ENCODE assay signal across 19 mouse cellular contexts in the genomic region with DNA sequence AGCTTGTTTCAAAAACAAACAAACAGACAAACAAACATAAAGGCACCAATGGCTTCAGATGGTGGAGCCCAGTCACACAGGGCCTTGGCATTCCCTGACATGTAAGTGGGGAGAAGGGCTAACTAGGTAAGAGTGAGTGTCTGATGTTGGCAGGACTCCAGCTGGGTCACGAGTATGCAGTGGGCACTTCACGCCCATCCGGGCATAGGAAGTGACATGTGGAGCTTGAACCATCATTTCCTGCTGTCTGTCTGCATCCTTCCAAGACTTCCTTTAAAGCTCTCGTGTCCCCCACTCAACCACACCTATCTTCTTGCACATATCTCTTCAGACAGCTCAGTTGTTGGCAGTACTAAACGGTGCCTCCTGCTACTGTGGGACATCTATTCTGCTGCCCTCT. TPM values are rescaled to one million over a fixed set of nuclear protein-coding genes. Genes with fewer than 3 reads are reported as not detected.
A peak's percentile ranks its signal among the peaks of the same experiment; 100 is the strongest.
DNase-seq lines count a peak whose midpoint lies in the region; ATAC-seq and TF ChIP-seq lines count a peak whose summit lies in the region.
"Had no signal": no experiment of that assay in that cellular context is flagged by ENCODE, and none has a peak within 500 bp of the region (broad histone marks: within the 10 kb centered on the region; RNA-seq: fewer than 3 reads in every experiment).

No protein-coding gene starts in this region.

- ATAC-seq in kidney, embryonic 15.5 days (replicated peaks; ENCODE audit: low FRiP score): no peak
- ATAC-seq: CD4-positive, CD25-positive, alpha-beta regulatory T cell, adult 4 months had no signal

- no peak for TF ChIP-seq POLR2A in testis, adult 2 months (IDR thresholded peaks at IDR 0.05; ENCODE audit: control insufficient read depth, low read depth, low read length)

- H3K27me3 ChIP-seq in kidney, embryonic 15.5 days: peaks cover 16% of the 10 kb centered on the region; the same call in 1 of the 2 replicates
- no peaks in the 10 kb centered on the region for H3K27me3 ChIP-seq in testis, adult 2 months (ENCODE audit: control insufficient read depth, insufficient read depth, low read length)

- intact Hi-C loops in heart, postnatal 10 days (cut with DNase I): no loop called here

- 60% methylated on average over 5 of the region's 5 CpGs for WGBS in kidney, embryonic 15.5 days

- no peak overlapping the region for H3K27ac ChIP-seq in kidney, embryonic 15.5 days
- no peak overlapping the region for H3K27ac ChIP-seq in testis, adult 2 months (ENCODE audit: control insufficient read depth, insufficient read depth, low read depth, low read length)
- H3K27ac ChIP-seq: hindbrain, embryonic 14.5 days; neural tube, embryonic 12.5 days had no signal

- H3K36me3 ChIP-seq in kidney, embryonic 15.5 days: no peaks in the 10 kb centered on the region
- H3K36me3 ChIP-seq in testis, adult 2 months (ENCODE audit: control insufficient read depth, insufficient read depth, low read length): no peaks in the 10 kb centered on the region
- H3K36me3 ChIP-seq: midbrain, embryonic 15.5 days; neural tube, embryonic 12.5 days had no signal

- peak; percentile 55 for DNase-seq in kidney, adult 9 months
- DNase-seq in testis, postnatal 14 days (ENCODE audit: low spot score): no peak
- peak; percentile 70 to 72 for DNase-seq in kidney, postnatal 36 days
- no peak for DNase-seq in heart, postnatal 10 days
- no peak for DNase-seq in layer of hippocampus, postnatal 10 days (ENCODE audit: low spot score in 2 of 2)
- DNase-seq: adrenal gland, adult 8-10 months; gastrocnemius, postnatal 10 days; liver; lung, adult 2 months; right cerebral cortex, postnatal 25 days had no signal

- no peak overlapping the region for H3K9ac ChIP-seq in kidney, embryonic 15.5 days
- H3K9ac ChIP-seq: midbrain, embryonic 15.5 days; neural tube, embryonic 12.5 days had no signal

- no peak overlapping the region for H3K4me3 ChIP-seq in kidney, embryonic 15.5 days (replicated peaks)
- H3K4me3 ChIP-seq in testis, adult 2 months (ENCODE audit: control insufficient read depth, low read depth, low read length): peak overlapping the region; percentile 65
- H3K4me3 ChIP-seq: erythroblast, embryonic 14.5 days; midbrain, embryonic 15.5 days; neural tube, embryonic 12.5 days had no signal

- H3K4me2 ChIP-seq in kidney, embryonic 15.5 days: no peak overlapping the region
- H3K4me2 ChIP-seq: hindbrain, embryonic 14.5 days; midbrain, embryonic 15.5 days; neural tube, embryonic 12.5 days had no signal

- TF ChIP-seq CTCF in testis, adult 2 months (IDR thresholded peaks at IDR 0.05; ENCODE audit: control insufficient read depth, insufficient read depth, insufficient replicate concordance, low read depth, low read length): no peak

- H3K4me1 ChIP-seq in kidney, embryonic 15.5 days: peaks cover 34% of the 10 kb centered on the region
- peaks cover 7% of the 10 kb centered on the region for H3K4me1 ChIP-seq in testis, adult 2 months (ENCODE audit: control insufficient read depth, insufficient read depth, low read length)

- H3K9me3 ChIP-seq in kidney, embryonic 15.5 days (replicated peaks): no peaks in the 10 kb centered on the region
- H3K9me3 ChIP-seq: midbrain, embryonic 15.5 days; neural tube, embryonic 12.5 days had no signal

RNA-seq across cellular contexts. Expression of gene Cdk18, which starts 3.6 kb away (rescaled TPM):
- polyA plus RNA-seq in kidney, embryonic 15.5 days (2015; fragmentation: Nextera tagmentation; extraction: Ambion mirVana): 7.6 and 8.1 TPM in 2 replicates
- 24.9 and 27.1 TPM in 2 replicates for polyA plus RNA-seq in testis, adult 2 months (2012; rRNA removed)
- 10 to 100 TPM in 1 of 2 experiments, 1 to 10 TPM in 1; 7.6 to 10.4 TPM for total RNA-seq in heart, postnatal 10 days (2021)
- total RNA-seq in layer of hippocampus, postnatal 10 days (2021): 10 to 100 TPM; 19.3 to 23.4 TPM
- polyA plus RNA-seq: CD4-positive, CD25-positive, alpha-beta regulatory T cell, adult 4 months; erythroblast, embryonic 14.5 days had no signal

RNA-seq across cellular contexts. Expression of gene Lemd1, which starts 48.2 kb away (rescaled TPM):
- polyA plus RNA-seq in kidney, embryonic 15.5 days (2015; fragmentation: Nextera tagmentation; extraction: Ambion mirVana): 0.31 and 0.51 TPM in 2 replicates
- polyA plus RNA-seq in testis, adult 2 months (2012; rRNA removed): 162 and 173 TPM in 2 replicates
- not detected for total RNA-seq in heart, postnatal 10 days (2021)
- 1 to 10 TPM; 4.9 TPM for total RNA-seq in layer of hippocampus, postnatal 10 days (2021)
- total RNA-seq: gastrocnemius, postnatal 10 days; heart, adult 8-10 months had no signal
- polyA plus RNA-seq: CD4-positive, CD25-positive, alpha-beta regulatory T cell, adult 4 months; erythroblast, embryonic 14.5 days; heart, postnatal 0 days; lung, adult 2 months had no signal

RNA-seq across cellular contexts. Expression of gene AC124108.1, which starts 48.2 kb away (rescaled TPM):
- polyA plus RNA-seq in kidney, embryonic 15.5 days (2015; fragmentation: Nextera tagmentation; extraction: Ambion mirVana): 0.05 TPM in 2 replicates
- polyA plus RNA-seq in testis, adult 2 months (2012; rRNA removed): 0.07 and 0.14 TPM in 2 replicates
- not detected for total RNA-seq in heart, postnatal 10 days (2021)
- 1 to 10 TPM; 1.7 TPM for total RNA-seq in layer of hippocampus, postnatal 10 days (2021)
- polyA plus RNA-seq: CD4-positive, CD25-positive, alpha-beta regulatory T cell, adult 4 months; erythroblast, embryonic 14.5 days; heart, postnatal 0 days; lung, adult 2 months had no signal

Comparison
In these comparisons a context has a peak if more than half of its experiments do, and no peak if none do; other contexts are left out.
1. DNase-seq: peak in kidney, adult 9 months (single experiment) and kidney, postnatal 36 days (2 of 2); none in testis, postnatal 14 days (single experiment), heart, postnatal 10 days (0 of 2) and layer of hippocampus, postnatal 10 days (0 of 2).
2. RNA of gene Lemd1, which starts 48.2 kb away (total RNA-seq): 4.9 TPM in layer of hippocampus, postnatal 10 days; not detected in heart, postnatal 10 days; every median in the first group is over 4 times any median in the second.